35 mouse cellular contexts compared by ENCODE assay signal in genomic region chr12:57552286-57552685, GRCm38 (mm10). TPM values are rescaled to one million over a fixed set of nuclear protein-coding genes. Genes with fewer than 3 reads are reported as not detected.
"Had no signal": no experiment of that assay in that cellular context is flagged by ENCODE, and none has a peak within 500 bp of the region (broad histone marks: within the 10 kb centered on the region; RNA-seq: fewer than 3 reads in every experiment).

No protein-coding gene starts in this region.

- H3K36me3 ChIP-seq: heart, embryonic 13.5 days; heart, embryonic 15.5 days; hindbrain, embryonic 10.5 days; hindbrain, embryonic 12.5 days; intestine, embryonic 15.5 days; limb, embryonic 12.5 days; liver, embryonic 13.5 days had no signal

- H3K4me3 ChIP-seq: gastrocnemius, adult 2 months; heart, adult 2 months; heart, embryonic 13.5 days; heart, embryonic 15.5 days; hindbrain, embryonic 10.5 days; hindbrain, embryonic 12.5 days; intestine, embryonic 15.5 days; layer of hippocampus, adult 2 months; left cerebral cortex, adult 2 months; limb, embryonic 12.5 days; liver, embryonic 13.5 days had no signal

- H3K4me2 ChIP-seq: heart, embryonic 11.5 days; heart, embryonic 13.5 days; heart, embryonic 15.5 days; hindbrain, embryonic 12.5 days; hindbrain, embryonic 14.5 days; intestine, embryonic 15.5 days; limb, embryonic 12.5 days; liver, embryonic 11.5 days; liver, embryonic 13.5 days had no signal

- H3K9ac ChIP-seq: heart, embryonic 13.5 days; heart, embryonic 15.5 days; hindbrain, embryonic 12.5 days; hindbrain, embryonic 14.5 days; intestine, embryonic 15.5 days; limb, embryonic 12.5 days; liver, embryonic 13.5 days had no signal

- ATAC-seq: hindbrain, embryonic 16.5 days; inflammation-experienced regulatory T-cells, adult 6 months; intestine, embryonic 15.5 days; intestine, postnatal 0 days had no signal

- H3K4me1 ChIP-seq: heart, embryonic 15.5 days; hindbrain, embryonic 12.5 days; intestine, embryonic 15.5 days had no signal

- H3K27ac ChIP-seq: gastrocnemius, adult 2 months; heart, adult 2 months; heart, embryonic 13.5 days; heart, embryonic 15.5 days; hindbrain, embryonic 10.5 days; hindbrain, embryonic 12.5 days; hindbrain, embryonic 14.5 days; intestine, embryonic 15.5 days; layer of hippocampus, adult 2 months; left cerebral cortex, adult 2 months; limb, embryonic 12.5 days; liver, embryonic 13.5 days had no signal

- H3K9me3 ChIP-seq: heart, embryonic 13.5 days; heart, embryonic 15.5 days; hindbrain, embryonic 10.5 days; intestine, embryonic 15.5 days; limb, embryonic 12.5 days; liver, embryonic 13.5 days had no signal

- DNase-seq: gastrocnemius, adult 2 months; gastrocnemius, postnatal 10 days; gastrocnemius, postnatal 25 days; heart, adult 2 months; heart, postnatal 4 days; kidney, adult 18-20 months; kidney, adult 8-10 months; kidney, postnatal 10 days; kidney, postnatal 25 days; kidney, postnatal 4 days; liver; liver, embryonic 13.5 days had no signal

RNA-seq across cellular contexts. Expression of gene Foxa1, which starts 5.6 kb away (rescaled TPM):
- total RNA-seq: gastrocnemius, adult 2 months; gastrocnemius, postnatal 10 days; gastrocnemius, postnatal 25 days; gastrocnemius, postnatal 4 days; granulocyte monocyte progenitor cell, adult 5-6 weeks; heart, adult 2 months; heart, postnatal 25 days; heart, postnatal 4 days; layer of hippocampus, adult 2 months; layer of hippocampus, postnatal 10 days; layer of hippocampus, postnatal 25 days; left cerebral cortex, adult 2 months; left cerebral cortex, postnatal 14 days; left cerebral cortex, postnatal 36 days had no signal
- polyA plus RNA-seq: frontal cortex, adult 2 months; heart, postnatal 0 days; inflammation-experienced regulatory T-cells, adult 6 months; limb, embryonic 12.5 days had no signal

RNA-seq across cellular contexts. Expression of gene Ttc6, which starts 11.6 kb away (rescaled TPM):
- total RNA-seq: gastrocnemius, adult 2 months; gastrocnemius, postnatal 10 days; gastrocnemius, postnatal 25 days; gastrocnemius, postnatal 4 days; granulocyte monocyte progenitor cell, adult 5-6 weeks; heart, adult 2 months had no signal
- polyA plus RNA-seq: heart, postnatal 0 days; inflammation-experienced regulatory T-cells, adult 6 months had no signal
